Mouse (Mus musculus) heart, postnatal 14 days (tissue): ENCODE measurements around the gene Olfr1314. TPM values are rescaled to one million over a fixed set of nuclear protein-coding genes. Genes with fewer than 3 reads are reported as not detected.

Experiments used
- DNase-seq, 2 experiments: peaks; one replicate each; pipeline ENCODE4 v3.0.0; 2021 to 2022
- intact Hi-C: fragments of 180-260 bp; cut with DNase I; formaldehyde crosslinking; loops from one replicate; pipeline ENCODE4 v1.15.1; 2025
- long read RNA-seq, 2 experiments: library from polyadenylated mRNA; stranded (forward); transcript quantifications; one replicate each; pipeline ENCODE4 v2.0.0; 2021
- total RNA-seq, 2 experiments: library from RNA; stranded (reverse); gene quantifications; 2 replicates each; pipeline ENCODE4 v1.2.3; 2021

Gene Olfr1314
- not detected for total RNA-seq
- long read RNA-seq, experiment 1, result 0 reads
- long read RNA-seq, experiment 2, result 0 reads

DNA sequence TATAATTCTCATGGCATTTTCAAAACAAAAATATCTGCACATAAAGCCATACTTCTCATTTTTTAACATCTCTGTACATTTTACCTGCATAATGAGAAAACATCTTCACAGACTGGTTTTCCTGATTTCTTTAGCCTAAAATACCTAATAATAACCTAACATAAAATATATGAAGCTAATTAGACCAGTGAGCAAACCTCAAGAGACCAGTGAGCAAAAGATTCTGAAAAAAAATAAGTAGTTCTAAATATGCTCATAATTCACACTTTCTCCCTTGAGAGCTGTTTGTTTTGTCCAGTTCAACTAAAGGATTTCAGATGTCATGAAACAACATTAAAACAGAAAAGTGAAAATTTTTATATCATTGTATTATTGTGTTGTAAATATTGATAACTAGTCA is at the start of gene Olfr1314:
TSS of gene Olfr1314 (minus strand) at position 101 of the 400 bp plus-strand sequence.
- DNase-seq, result no peak
- intact Hi-C loops, result no loop called here

DNA sequence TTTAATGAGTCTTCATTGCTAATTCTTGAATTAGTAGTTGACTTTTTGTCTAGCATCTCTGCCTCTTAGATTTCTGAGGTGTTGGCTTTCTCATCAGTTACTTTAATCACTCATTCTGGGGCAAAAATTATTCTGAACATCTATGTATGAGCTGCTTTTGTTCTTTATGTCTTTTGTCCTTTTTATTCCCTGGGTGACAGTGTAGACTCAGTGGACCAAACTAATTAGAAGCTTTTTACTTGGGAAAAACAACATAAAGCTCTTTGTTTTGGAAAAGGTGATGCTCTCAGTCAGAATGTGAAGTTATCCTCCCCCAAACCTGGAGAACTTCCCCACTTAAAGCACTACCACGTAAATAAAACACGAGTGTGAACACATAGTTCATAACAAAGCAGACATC is 43.4 kb upstream of the Olfr1314 start, which contains the start of gene Olfr1317:
TSS of gene Olfr1317 (plus strand) at position 301 of the 400 bp plus-strand sequence.
- DNase-seq, result no peak
- intact Hi-C loops, result no loop called here

GRCm38 (mm10) chr2:112134877-112135276 is 38.3 kb upstream of the Olfr1314 start, which contains the start of gene Olfr1316:
TSS of gene Olfr1316 (minus strand) at chr2:112134977.
- intact Hi-C loops, result no loop called here
- no peak for DNase-seq

DNA sequence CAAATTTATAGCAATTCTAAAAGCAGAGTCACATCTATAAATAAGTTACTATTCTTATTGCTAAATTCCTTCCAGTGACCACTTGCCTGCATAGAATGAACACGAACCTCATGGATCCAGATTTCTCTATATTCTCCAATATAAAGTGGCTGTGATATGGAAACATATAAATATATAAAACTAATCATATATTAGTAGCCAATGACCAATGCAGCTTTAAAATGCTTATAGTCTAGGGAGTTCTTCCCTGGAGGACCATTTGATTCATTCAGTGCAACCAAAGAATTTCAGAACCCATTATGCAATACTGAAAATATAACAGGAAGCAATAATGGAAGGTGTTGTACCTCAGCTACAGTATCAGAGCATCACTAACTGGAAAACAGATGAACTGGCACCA is 18.8 kb upstream of the Olfr1314 start, which contains the start of gene Olfr1315-ps1:
TSS of gene Olfr1315-ps1 (minus strand) at position 101 of the 400 bp plus-strand sequence.
- intact Hi-C loops, result no loop called here
- no peak for DNase-seq

- DNase-seq, result no peak
- intact Hi-C loops, result no loop called here
Observed at GRCm38 (mm10) chr2:112077743-112078142, 18.8 kb downstream of the Olfr1314 start, which contains the start of gene Olfr1313. TSS of gene Olfr1313 (minus strand) at chr2:112077843.

- no peak for DNase-seq
- intact Hi-C loops, result no loop called here
Observed at GRCm38 (mm10) chr2:112050138-112050537, 46.4 kb downstream of the Olfr1314 start, which contains the start of gene Olfr1312. TSS of gene Olfr1312 (minus strand) at chr2:112050238.

Other genes starting within 250 kb of the Olfr1314 start
- not detected for gene Olfr1305, start 219.6 kb downstream of the Olfr1314 start, total RNA-seq
- gene Olfr1306, start 180.5 kb downstream of the Olfr1314 start, total RNA-seq, result not detected
- under 1 TPM; 0.02 TPM for gene Olfr1307, start 147.3 kb downstream of the Olfr1314 start, total RNA-seq
- gene Olfr1308, start 131.8 kb downstream of the Olfr1314 start, total RNA-seq, result not detected
- gene Olfr1309, start 106.5 kb downstream of the Olfr1314 start, total RNA-seq, result not detected
- gene Olfr1310, start 84.1 kb downstream of the Olfr1314 start, total RNA-seq, result not detected
- not detected for gene Olfr1311, start 72.4 kb downstream of the Olfr1314 start, total RNA-seq
- not detected for gene Olfr1312, start 46.5 kb downstream of the Olfr1314 start, total RNA-seq
- not detected for gene Olfr1313, start 18.9 kb downstream of the Olfr1314 start, total RNA-seq
- gene Olfr1315-ps1, start 18.7 kb upstream of the Olfr1314 start, total RNA-seq, result not detected
- gene Olfr1316, start 38.2 kb upstream of the Olfr1314 start, total RNA-seq, result not detected
- gene Olfr1317, start 43.5 kb upstream of the Olfr1314 start, total RNA-seq, result not detected
- not detected for gene Olfr1318, start 57.4 kb upstream of the Olfr1314 start, total RNA-seq
- gene Lpcat4, start 142.7 kb upstream of the Olfr1314 start, total RNA-seq, result 1 to 10 TPM; 4.3 to 4.4 TPM
- not detected for gene Nutm1, start 162.5 kb upstream of the Olfr1314 start, total RNA-seq
- 10 to 100 TPM; 57.1 to 64.2 TPM for gene Nop10, start 165.1 kb upstream of the Olfr1314 start, total RNA-seq
- 10 to 100 TPM; 40.7 to 42.8 TPM for gene Slc12a6, start 169.0 kb upstream of the Olfr1314 start, total RNA-seq
- gene Gm21985, start 169.5 kb upstream of the Olfr1314 start, total RNA-seq, result under 1 TPM in 1 of 2 experiments, not detected in 1; 0.51 TPM